Mouse (Mus musculus) frontal cortex, postnatal 36 days (tissue): ENCODE data around the gene Tmod3.
A peak's percentile ranks its signal among the peaks of the same experiment; 100 is the strongest.
"Not testable (repeated sequence)": the region's sequence is repeated elsewhere in the genome, so short reads cannot be mapped to it uniquely, and the experiment has no call there.

Source experiments
- DNase-seq, 2 experiments: peaks; one replicate each; pipeline ENCODE4 v3.0.0; 2022; ENCODE audit warnings: low spot score in 2 of 2

Tmod3 gene

GRCm38 (mm10) chr9:75498571-75498970, 60.9 kb downstream of the Tmod3 start:
- no peak for DNase-seq

GRCm38 (mm10) chr9:75495945-75496344, 63.5 kb downstream of the Tmod3 start:
- DNase-seq: no peak

GRCm38 (mm10) chr9:75494407-75495005, 65.0 kb downstream of the Tmod3 start:
- no peak for DNase-seq

GRCm38 (mm10) chr9:75488255-75488654, 71.2 kb downstream of the Tmod3 start:
- DNase-seq: not testable (repeated sequence)

GRCm38 (mm10) chr9:75485231-75485630, 74.2 kb downstream of the Tmod3 start:
- no peak for DNase-seq

GRCm38 (mm10) chr9:75480536-75481075, 78.9 kb downstream of the Tmod3 start:
- DNase-seq: peak in 1 of 2 experiments; percentile 13

GRCm38 (mm10) chr9:75479106-75479725, 80.2 kb downstream of the Tmod3 start:
- peak in 1 of 2 experiments; percentile 12 for DNase-seq

- no peak for DNase-seq
Observed at GRCm38 (mm10) chr9:75477212-75477611, 82.2 kb downstream of the Tmod3 start.

GRCm38 (mm10) chr9:75468297-75468696, 91.2 kb downstream of the Tmod3 start:
- no peak for DNase-seq

GRCm38 (mm10) chr9:75467581-75467980, 91.9 kb downstream of the Tmod3 start:
- no peak for DNase-seq

- DNase-seq: no peak
Observed at GRCm38 (mm10) chr9:75466641-75467040, 92.8 kb downstream of the Tmod3 start.

GRCm38 (mm10) chr9:75465856-75466255, 93.6 kb downstream of the Tmod3 start:
- DNase-seq: peak in 1 of 2 experiments; percentile 66

GRCm38 (mm10) chr9:75463050-75463660, 96.3 kb downstream of the Tmod3 start:
- no peak for DNase-seq

- DNase-seq: no peak
Observed at GRCm38 (mm10) chr9:75455684-75456083, 103.8 kb downstream of the Tmod3 start.

- no peak for DNase-seq
Observed at GRCm38 (mm10) chr9:75453994-75454393, 105.5 kb downstream of the Tmod3 start.

GRCm38 (mm10) chr9:75448021-75448420, 111.4 kb downstream of the Tmod3 start:
- no peak for DNase-seq
